Mouse (Mus musculus) spleen, postnatal 4 days (tissue): Measurements from ENCODE around the gene Rrp12.
"Not testable (repeated sequence)": the region's sequence is repeated elsewhere in the genome, so short reads cannot be mapped to it uniquely, and the experiment has no call there.

ENCODE experiments used
- DNase-seq, 2 experiments: peaks; one replicate each; pipeline ENCODE4 v3.0.0; 2022; ENCODE audit warnings: low spot score in 2 of 2

Rrp12 gene

GRCm38 (mm10) chr19:41895460-41896318, at the start of gene Rrp12:
Rrp12 (minus strand) TSS chr19:41896173.
- peak; percentile 71 to 81 for DNase-seq

GRCm38 (mm10) chr19:41943841-41944240, 47.9 kb upstream of the Rrp12 start:
- no peak for DNase-seq

DNA sequence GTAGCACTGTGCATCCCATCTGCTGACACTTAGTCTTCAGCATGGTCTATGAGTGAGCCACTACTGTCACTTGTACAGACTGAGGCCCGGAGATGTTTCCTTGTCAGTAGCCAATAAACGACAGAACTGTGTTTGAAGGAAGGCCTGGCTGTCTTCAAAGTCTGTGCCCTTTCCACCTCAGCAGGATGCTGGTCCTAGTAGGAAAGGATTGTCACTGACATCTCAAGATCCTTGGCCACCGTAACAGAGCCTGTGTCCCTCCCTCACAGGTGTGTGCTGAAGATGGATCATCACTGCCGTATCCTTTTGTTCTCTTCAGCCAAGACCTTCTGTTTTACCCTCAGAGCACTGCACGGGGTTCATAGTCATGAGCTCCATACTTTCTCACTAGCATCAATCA, 42.6 kb upstream of the Rrp12 start:
- no peak for DNase-seq

GRCm38 (mm10) chr19:41935921-41936320, 39.9 kb upstream of the Rrp12 start:
- DNase-seq: no peak

- DNase-seq: no peak
Measured at GRCm38 (mm10) chr19:41934124-41934523, 38.2 kb upstream of the Rrp12 start.

GRCm38 (mm10) chr19:41933179-41934086, 37.5 kb upstream of the Rrp12 start, which contains the start of the genes Exosc1 and Zdhhc16:
Exosc1 (minus strand) TSS chr19:41933423.
Zdhhc16 (plus strand) TSS chr19:41933480.
- peak; percentile 96 to 98 for DNase-seq

DNA sequence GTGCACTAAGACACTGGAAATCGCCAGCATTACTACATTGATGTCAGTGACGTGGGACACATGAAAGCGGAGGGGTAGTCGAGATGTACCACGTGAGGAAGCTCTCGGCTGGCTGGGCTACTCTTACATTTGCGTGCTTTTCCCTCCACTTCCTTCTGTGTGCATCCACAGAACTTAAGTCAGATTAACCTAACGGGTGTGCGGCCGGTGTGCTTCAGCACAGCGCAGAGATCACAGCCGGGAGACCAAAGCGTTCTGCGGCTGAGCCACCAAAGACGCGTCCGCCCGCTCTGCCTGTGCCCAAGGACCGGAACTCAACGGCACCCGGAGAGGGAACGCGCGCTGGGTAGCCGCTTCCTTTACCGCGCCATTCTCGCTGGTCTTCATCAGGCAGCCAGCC, 36.7 kb upstream of the Rrp12 start:
- no peak for DNase-seq

DNA sequence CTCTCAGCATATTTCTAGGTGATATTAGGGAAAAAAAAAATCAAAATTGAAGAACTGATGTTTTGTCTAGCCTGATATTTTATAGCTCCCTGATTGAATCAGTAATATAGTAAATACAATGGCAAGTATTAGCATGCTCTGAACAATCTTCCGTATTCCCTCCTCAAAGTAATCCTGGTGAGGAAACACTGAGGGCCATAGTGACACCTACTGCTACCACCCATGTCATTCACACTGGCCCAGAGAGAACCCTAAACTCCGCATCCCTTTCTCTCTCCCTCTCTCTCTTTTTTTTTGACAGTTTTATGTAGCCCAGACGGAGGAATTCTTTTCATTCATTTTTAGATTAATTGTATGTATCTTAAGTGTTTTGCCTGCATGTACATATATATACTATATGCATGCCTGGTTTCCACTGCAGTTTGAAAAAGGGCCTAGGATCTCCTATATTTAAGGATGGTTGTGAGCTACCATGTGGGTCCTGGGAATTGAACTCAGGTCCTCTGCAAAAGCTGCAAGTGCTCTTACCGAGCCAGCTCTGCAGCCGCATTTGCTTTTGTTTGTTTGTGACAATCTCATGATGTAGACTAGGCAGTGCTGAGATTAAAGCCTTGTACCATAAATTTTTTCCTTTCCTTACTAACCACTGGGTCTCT, 24.6 kb upstream of the Rrp12 start:
- DNase-seq: no peak

DNA sequence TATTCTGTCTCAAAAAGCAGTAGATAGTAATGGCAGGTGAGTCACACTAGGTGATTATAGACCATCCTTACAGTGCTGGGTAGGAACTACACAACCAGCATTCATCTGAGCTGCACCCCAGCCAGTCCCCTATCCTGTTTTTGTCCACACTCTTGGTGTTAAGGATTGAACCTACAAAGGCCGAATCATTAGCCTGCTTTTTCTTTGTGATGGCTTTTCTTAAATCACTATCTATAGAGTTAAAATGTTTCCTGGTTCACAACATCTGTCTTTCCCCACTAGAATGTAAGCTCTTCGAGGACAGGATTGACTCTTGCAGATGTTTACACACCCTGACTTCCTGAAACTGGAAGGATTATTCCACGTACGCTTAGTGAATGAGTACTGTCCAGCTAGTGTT, 23.5 kb upstream of the Rrp12 start:
- DNase-seq: no peak

GRCm38 (mm10) chr19:41916853-41917252, 20.9 kb upstream of the Rrp12 start:
- DNase-seq: no peak

- DNase-seq: no peak
Measured at GRCm38 (mm10) chr19:41915294-41915693, 19.3 kb upstream of the Rrp12 start.

- DNase-seq: not testable (repeated sequence)
Measured at GRCm38 (mm10) chr19:41914592-41914882, 18.6 kb upstream of the Rrp12 start.

DNA sequence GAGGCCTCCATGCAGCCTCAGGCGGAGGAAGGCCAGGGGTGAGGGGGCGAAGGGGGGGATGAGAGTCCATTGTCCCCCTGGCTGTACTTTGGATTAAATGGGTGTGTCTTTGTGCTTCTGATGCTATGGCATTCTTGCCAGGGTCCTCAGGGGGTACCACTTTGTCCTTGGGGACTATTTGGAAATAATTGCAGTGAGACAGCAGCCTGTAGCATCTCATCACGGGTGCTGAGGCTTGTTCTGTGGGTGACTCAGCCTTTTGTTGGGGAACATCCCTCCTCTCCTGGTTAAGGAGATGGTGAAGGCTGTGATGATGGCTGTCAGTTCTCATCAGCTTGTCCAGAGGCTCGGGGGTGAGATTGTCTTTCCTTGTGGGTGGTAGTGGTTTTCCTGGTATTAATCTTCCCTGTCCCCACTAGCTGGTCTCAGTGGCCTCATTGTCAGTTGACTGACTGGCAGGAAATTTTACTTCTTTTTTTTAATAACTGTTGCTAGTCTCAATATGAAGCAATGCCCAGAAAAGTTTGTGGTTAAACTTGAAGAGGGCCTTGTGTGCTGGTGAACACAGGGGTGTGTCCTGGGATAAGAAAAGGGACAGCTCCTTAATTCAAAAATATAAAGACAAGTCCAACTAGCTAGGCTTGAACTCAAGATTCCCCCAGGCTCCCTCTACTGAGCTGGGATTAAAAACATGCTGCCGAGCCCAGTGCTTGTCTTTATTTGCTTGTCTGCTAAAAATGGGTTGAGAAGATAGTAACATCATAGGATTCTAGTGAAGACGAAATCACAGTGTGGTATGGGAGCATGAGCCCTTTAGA, 18.0 kb upstream of the Rrp12 start:
- DNase-seq: no peak

DNA sequence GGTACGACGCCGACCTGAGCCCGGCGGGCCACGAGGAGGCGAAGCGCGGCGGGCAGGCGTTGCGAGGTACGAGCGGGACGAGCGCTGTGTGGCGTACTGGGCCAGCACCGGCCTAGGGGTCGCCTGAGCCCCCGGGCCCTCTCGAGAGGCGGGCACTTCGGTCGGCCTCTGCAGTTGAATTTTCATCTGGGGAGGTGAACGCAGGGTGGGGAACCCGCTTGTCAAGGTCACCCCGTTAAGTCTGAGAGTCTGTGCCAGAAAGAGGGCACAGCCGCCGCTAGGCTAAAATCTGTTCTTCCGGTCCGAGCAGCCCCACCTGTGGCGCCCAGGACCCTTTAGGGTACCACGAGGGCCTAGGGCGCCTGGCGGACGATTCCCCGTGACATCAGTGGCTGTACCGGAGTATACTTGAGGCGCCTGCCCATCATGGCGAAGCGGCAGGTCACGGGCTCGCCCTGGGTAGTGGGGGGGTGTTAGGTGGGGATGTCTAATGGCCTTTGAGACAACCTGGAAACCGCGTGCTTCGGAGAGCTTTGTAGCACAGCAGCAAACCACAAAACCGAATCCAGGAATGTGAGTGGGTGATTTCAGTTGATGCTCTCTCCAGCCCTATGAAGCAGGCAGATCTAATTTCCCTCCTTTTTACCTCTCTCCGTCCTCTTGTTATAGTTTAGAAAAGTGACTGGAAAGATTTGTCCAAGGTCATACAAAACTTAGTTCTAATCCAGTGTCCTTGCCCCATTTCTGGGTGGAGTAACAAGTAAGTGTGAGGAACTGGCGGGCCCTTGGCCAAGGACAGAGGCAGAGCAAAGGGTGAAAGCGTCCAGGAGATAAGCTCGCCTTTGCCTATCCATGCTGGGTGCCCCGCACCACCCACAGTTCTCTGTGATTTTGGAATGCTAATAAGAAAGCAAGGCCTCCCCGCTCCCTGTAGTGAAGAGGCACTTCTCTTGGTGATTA, 16.4 kb upstream of the Rrp12 start:
- peak; percentile 38 to 79 for DNase-seq

DNA sequence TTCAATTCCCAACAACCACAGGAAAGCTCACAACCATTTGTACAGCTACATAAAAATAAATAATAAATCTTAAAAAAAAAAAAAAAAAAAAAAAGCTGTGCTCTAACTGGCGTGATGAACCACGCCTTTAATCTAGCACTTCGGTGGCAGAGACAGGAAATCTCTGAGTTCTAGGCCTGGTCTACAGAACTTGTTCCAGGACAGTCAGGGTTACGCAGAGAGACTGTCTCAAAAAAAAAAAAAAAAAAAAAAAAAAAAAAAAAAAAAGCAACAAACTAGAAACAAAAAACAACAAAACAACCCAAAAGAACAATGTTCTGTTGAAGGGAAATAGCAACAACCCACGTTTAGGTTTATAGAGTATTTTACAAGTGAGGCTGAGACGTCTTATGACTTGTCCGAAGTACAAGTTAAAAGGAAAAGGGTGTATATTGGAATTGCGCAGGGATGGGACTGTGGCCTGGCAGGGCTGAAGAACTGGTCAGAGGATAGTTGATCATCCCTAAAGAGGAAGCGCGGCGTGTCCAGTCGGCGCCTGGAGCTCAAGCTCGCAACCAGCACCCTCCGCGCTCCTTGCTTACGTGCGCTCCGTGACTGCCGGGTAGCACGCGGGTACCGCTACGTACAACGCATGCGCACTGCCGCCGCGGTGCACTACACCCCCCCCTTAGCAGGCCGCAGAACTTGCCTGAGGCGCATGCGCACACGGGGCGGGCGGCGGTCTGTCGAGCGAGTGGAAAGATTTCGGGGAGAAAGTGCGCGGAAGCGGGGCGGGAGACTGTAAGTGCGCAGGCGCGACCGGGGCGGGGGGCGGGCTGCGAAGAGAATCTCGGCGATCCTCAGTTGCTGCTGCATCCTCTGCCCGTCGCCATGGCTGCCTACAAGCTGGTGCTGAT, 15.5 kb upstream of the Rrp12 start, which contains the start of gene Pgam1:
Gene Pgam1 (plus strand): TSS at position 746 of the 896 bp plus-strand sequence.
- peak; percentile 97 to 99 for DNase-seq

DNA sequence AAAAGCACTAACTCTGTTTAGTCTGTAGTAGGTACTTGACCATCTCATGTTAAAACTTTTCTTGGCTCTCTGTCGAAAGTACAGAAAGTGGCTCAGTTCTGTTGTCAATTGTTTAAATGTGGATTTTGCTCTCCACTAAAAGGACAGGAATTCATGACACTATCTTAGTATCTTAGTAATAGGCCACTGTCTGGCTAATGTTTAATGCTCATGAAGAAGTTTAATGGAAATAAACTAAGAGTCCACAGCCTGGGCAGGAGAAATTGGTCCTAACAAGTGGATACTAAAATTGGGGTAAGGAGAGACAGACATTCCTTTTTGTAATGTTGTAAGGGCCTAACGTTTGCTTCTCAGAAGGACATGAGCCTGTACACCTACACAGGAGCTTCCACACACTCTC, 14.4 kb upstream of the Rrp12 start:
- DNase-seq: no peak

DNA sequence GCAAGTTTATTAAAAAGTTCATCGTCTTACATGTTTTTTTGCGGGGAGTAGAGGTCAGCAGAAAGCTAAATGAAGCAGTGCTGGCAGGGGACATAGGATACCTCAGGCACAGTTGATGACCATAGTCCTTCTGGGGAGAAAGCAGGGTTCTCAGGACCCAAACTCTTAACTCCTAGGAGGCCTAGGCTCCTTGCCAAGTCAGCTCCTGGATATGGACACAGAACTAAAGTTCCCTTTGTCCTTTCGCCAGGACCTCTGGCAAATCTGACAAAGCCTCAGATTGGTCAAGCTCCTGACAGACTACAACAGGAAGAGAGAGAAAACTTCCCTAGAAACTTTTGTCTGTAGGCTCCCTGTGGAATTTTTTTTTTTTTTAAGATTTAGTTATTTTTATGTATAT, 12.8 kb upstream of the Rrp12 start:
- no peak for DNase-seq

DNA sequence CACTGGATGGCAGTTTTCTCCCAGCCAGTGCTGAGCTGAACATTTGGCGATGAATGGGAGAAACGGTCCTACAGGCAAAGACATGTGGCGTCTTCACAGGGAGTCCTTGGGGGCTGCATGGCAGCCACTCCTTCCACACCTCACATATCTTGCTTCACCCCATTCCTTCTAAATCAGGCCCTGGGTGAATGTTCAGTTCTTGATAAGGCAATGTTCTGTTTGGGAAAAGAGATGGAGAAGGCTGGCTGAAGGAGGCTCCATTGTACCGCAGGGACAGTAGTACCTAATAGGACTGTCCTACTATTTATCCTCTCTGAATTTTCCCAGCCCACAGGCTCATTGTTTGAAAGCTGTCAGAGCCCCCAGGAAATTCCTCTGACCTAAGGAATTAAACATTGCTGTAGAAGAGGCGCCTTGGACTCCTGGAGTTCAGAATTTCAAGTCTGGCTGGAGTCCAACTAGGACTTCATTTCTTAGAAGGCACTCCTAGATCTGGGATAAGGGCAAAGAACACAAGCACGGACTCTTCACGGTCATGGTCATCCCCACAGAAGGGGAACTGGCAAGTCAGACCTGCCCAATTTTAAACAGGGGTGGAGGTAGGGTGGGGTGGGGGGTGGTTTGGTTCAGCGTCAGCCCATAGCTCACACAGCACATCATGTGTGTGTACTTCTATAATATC, 11.2 kb upstream of the Rrp12 start:
- no peak for DNase-seq
